Mouse (Mus musculus): ENCODE results near the gene Lgals3bp. TPM values are rescaled to one million over a fixed set of nuclear protein-coding genes. Genes with fewer than 3 reads are reported as not detected.

The Lgals3bp gene
- total RNA-seq, 2 experiments from 2014 or later: 10.7 to 18.2 TPM

DNA sequence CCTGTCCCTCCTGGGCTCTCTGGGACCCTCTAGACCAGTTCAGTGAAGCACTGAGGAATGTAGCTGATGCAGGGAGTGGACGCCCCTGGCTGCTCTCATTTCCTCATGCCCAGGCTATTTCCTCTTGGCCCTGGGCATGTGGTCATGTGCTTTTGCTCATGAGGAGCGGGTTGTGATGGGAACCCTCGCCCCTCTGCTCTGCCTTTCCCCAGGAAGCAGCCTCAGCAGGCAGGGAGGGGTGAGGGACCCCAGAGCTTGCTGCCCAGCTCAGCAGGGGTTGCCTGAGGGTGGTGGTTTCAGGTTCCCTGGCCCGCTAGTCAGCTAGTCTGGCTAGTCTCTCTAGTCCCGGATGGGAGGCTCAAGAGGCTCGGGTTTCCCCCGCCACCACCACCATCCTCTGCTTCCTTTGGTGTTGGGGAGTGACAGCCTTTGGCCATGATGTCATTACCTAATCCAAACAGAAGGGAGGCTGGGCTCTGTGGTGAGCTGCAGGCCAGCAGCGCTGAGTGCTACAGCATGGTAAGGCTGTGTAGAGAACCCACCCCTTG lies 38.8 kb downstream of the Lgals3bp start:
- peak; percentile 57 for DNase-seq

- no peak for DNase-seq
These were observed 39.4 kb downstream of the Lgals3bp start for GRCm38 (mm10) chr11:118362501-118362900.

DNA sequence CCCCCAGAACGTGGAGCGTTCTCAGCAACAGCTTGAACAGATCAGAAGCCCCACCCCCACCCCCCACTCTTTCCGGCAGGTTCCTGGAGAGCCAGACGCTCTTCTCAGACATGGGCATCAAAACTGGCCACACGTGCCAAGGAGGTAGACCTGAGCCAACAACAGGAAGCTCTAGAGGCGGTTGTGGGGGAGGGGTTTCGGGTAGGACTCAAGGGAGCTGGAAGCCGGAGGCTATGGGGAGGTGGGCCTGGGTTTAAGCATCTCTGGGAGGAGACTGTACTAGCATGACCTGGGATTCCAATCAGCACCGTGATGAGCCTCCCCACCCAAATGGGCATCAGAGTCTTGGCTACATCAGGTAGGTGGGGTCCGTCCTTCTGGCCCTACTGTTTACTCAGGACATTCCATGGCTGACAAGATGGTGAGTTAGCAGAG lies 41.0 kb downstream of the Lgals3bp start:
- DNase-seq: no peak

- DNase-seq: no peak
These were observed 41.4 kb downstream of the Lgals3bp start for GRCm38 (mm10) chr11:118360491-118360890.

DNA sequence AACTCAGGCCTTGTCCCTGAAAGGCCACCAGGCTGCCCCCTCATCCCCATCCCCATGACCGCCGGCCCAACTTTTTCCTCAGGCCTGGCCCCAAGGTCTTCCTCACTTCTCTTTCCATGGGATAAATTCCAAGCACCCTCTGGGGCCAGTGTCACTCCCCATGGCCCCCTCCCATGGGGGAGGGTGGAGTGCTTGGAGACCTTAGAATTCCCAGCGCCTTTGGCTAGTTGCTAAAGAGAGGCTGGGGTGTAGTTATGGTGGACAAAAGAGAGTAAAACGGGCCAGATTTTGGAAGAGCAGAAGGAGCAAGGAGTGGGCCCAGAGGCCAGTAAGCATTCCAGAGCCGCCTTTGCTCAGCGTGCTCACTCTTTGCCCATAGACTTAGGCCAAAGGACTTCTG lies 46.3 kb downstream of the Lgals3bp start, which contains the start of gene Timp2:
TSS of gene Timp2 (minus strand) at position 101 of the 400 bp plus-strand sequence.
- no peak for DNase-seq

DNA sequence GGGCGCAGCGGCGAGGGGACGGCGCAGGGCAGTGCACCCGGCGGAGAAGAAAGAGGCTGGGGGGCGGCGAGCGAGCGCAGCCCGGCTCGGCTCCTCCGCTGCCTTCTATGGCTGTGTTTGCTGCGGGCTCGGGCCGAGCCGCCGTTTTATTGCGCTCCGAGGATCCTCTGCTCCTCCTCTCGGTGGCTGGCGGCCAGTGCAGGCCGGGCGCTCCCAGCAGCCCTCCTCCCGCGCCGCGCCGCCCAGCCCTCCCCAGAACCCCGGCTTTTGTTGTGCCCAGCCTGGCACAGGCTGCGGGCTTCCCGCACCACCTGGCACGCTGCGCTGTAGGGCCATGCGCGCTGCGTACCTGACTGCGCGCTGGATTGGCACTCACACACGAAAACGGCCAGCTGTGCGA lies 46.7 kb downstream of the Lgals3bp start:
- peak; percentile 94 for DNase-seq

DNA sequence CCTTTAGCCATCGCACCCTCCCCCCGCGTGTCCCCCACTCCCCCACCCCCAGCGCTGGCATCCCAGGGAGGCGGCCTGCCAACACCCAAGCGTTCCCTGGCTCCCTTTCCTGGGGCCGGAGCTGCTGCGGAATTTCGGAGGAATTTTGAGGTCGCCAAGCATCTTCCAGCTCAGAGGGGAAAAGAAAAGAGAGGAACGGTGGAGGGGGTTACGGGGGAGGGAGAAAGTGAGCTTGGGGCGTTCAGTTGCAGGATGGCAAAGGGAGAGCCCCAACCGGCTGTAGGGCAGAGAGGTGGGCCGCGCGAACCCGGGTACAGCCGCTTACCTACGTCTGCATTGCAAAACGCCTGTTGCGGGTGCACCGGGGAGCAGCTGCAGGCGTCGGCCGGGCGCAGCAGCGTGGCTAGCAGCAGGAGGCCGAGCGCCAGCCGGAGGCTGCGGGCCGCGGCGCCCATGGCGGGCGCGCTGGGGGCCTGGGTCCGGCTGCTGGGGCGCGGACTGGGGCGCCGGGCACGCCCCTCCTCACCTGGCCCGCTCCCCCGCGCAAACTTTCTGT lies 47.2 kb downstream of the Lgals3bp start:
- DNase-seq: peak; percentile 66

GRCm38 (mm10) chr11:118349494-118349893 lies 52.4 kb downstream of the Lgals3bp start:
- DNase-seq: no peak

DNA sequence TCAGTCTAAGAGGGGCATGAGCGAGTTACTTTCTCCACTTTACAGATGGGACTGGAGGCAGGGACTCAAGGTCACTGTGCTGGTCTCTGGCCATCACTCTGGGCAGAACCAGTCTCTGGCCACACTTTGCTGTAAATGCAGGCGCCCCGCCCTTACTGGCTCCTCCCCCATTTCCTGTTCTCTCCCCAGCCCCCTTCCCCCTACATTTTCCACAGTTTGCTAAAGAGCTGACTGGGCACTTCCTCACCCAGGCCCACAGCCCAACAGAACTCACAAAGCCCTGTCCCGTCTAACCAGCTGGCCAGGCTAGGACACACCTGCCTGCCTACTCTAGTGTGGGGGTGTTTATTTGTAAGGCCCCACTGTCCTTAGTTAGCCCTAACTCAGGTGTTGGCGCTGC lies 53.0 kb downstream of the Lgals3bp start:
- DNase-seq: peak; percentile 59

GRCm38 (mm10) chr11:118348419-118348818 lies 53.5 kb downstream of the Lgals3bp start:
- no peak for DNase-seq

- no peak for DNase-seq
These were observed 54.0 kb downstream of the Lgals3bp start for GRCm38 (mm10) chr11:118347911-118348310.

DNA sequence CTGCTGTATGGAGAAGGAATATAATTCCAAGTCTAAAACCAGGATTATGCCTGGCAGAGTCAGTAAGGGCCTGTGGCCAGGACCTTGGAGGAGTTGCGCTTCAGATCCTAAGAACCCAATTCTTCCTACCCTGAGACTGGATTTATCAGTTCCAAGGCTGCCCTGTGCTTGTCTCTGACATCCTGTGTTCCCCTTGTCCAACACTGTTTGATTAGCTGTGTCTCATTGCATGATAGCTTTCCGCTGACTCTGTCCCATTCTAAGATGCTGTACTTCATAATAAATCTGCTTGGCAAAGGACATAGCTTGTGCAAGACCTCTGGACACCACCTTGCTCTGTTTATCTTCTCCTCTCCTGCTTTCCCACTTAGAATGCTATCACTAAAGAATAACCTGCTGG lies 54.5 kb downstream of the Lgals3bp start:
- DNase-seq: no peak

- no peak for DNase-seq
These were observed 55.3 kb downstream of the Lgals3bp start for GRCm38 (mm10) chr11:118346395-118347096.

DNA sequence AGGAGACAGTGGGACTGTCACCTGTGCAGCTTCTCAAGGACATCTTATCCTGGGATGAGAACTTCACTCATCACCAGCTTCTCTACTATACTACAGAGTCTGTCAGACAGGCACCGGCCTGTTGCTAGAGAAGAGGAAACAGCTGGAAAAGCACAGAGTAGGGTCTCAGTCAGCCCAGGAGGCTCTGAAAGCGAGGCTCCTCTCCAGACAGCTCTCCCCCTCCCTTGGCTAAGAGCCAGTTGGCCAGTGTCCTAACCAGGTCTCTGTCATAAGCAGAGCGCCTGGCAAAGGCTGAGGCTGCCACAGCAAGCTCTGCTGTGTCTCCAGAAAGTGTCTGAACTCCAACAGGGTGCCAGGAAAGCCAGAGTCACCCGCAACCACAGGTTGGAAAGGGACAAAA lies 56.2 kb downstream of the Lgals3bp start:
- DNase-seq: no peak

DNA sequence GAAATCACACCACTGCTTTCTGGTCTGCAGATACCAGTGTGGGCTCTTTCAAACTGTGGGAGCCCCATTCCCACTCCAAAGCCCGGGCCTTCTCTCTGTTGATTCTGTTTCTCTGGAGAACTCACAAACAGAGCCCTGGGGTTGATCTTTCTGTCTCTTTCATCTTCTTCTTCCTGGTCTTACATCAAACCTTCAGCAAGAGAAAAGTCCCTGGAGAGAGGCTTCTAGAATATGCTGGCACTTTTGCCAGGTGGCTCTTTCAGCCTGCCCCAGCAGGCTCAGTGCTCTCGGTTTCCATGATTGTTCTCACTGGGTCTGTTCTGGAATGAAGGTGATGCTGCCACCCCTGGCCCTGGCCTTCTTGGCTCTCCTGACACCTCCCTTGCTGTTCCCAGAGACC lies 58.3 kb downstream of the Lgals3bp start:
- no peak for DNase-seq

Other genes with a start within 250 kb of the Lgals3bp start
- 10 to 100 TPM; 26.4 to 30.7 TPM for gene Cyth1, start 153.5 kb downstream of the Lgals3bp start, total RNA-seq (2021)
- 10 to 100 TPM in 1 of 2 experiments, 1 to 10 TPM in 1; 9.7 to 14.1 TPM for gene Usp36, start 111.8 kb downstream of the Lgals3bp start, total RNA-seq (2021)
- 1 to 10 TPM; 1.2 to 2.7 TPM for gene Cep295nl, start 59.6 kb downstream of the Lgals3bp start, total RNA-seq (2021)
- gene Timp2, start 46.4 kb downstream of the Lgals3bp start, total RNA-seq (2021): 100 to 1,000 TPM; 151 to 185 TPM
- gene Cant1, start 17.0 kb upstream of the Lgals3bp start, total RNA-seq (2021): 10 to 100 TPM; 13.1 to 14.9 TPM
- gene C1qtnf1, start 26.1 kb upstream of the Lgals3bp start, total RNA-seq (2021): 10 to 100 TPM; 31.8 to 37.4 TPM
- 10 to 100 TPM; 16.6 to 17.3 TPM for gene Engase, start 74.7 kb upstream of the Lgals3bp start, total RNA-seq (2021)

Data from gastrocnemius, postnatal 10 days (tissue).